Mouse (Mus musculus) G1E (cell line): Measurements from ENCODE around the gene Map3k20. TPM values are rescaled to one million over a fixed set of nuclear protein-coding genes. Genes with fewer than 3 reads are reported as not detected.

Experiments used
- ATAC-seq: 2 replicates; pipeline ENCODE4 v1.8.0; 2016; ENCODE audit warnings: mild to moderate bottlenecking; ENCODE audit not compliant: insufficient number of reproducible peaks, poor library complexity, low FRiP score, severe bottlenecking; ENCODE audit errors: extremely low read depth
- DNase-seq: peaks from one replicate; pipeline ENCODE4 v3.0.0; 2012; ENCODE audit warnings: low spot score
- H3K27me3 ChIP-seq: 2 replicates; pipeline ENCODE4 v1.6.1; 2012; ENCODE audit warnings: mild to moderate bottlenecking, low read length, inconsistent platforms; ENCODE audit not compliant: insufficient read depth
- H3K36me3 ChIP-seq: replicated peaks from 2 replicates; pipeline ENCODE3; 2012; ENCODE audit warnings: mild to moderate bottlenecking, inconsistent platforms
- H3K4me1 ChIP-seq: 2 replicates; pipeline ENCODE4 v1.6.1; 2012; ENCODE audit warnings: low read depth, low read length, inconsistent platforms, mixed read lengths; ENCODE audit not compliant: insufficient read depth
- H3K4me3 ChIP-seq: 2 replicates; pipeline ENCODE4 v1.5.1; 2012; ENCODE audit warnings: low read depth, mild to moderate bottlenecking, inconsistent platforms, low read length, moderate library complexity, mixed read lengths
- H3K9me3 ChIP-seq: replicated peaks from 2 replicates; pipeline ENCODE4 v1.6.1; 2012; ENCODE audit warnings: inconsistent platforms
- CTCF ChIP-seq: IDR thresholded peaks from 2 replicates; pipeline ENCODE4 v1.5.1; 2012; ENCODE audit warnings: low read depth, low read length, inconsistent platforms, mixed read lengths
- GATA1 ChIP-seq: IDR thresholded peaks from 2 replicates; pipeline ENCODE4 v1.6.1; 2012; ENCODE audit warnings: borderline replicate concordance, low read length, inconsistent platforms, mixed read lengths
- GATA2 ChIP-seq: IDR thresholded peaks from 2 replicates; pipeline ENCODE4 v1.6.1; 2012; ENCODE audit warnings: low read depth, low read length, inconsistent platforms, borderline replicate concordance
- POLR2AphosphoS5 ChIP-seq: IDR thresholded peaks from 2 replicates; pipeline ENCODE4 v1.6.1; 2012; ENCODE audit warnings: low read depth, low read length, inconsistent platforms; ENCODE audit not compliant: insufficient replicate concordance
- TAL1 ChIP-seq: conservative IDR thresholded peaks from 2 replicates; pipeline ENCODE4 v1.6.1; 2012; ENCODE audit warnings: low read depth, low read length, inconsistent platforms, mixed read lengths
- polyA plus RNA-seq: library from polyadenylated mRNA; stranded (reverse); fragments of >175 nt; gene quantifications from 2 replicates; pipeline ENCODE4 v1.2.3, GENCODE M21; 2012
- total RNA-seq, 2 experiments: library from RNA; stranded (forward) in 1 of 2; stranded (reverse) in 1 of 2; fragments of 200-1000 nt in 1 of 2; fragments of >200 nt in 1 of 2; fragmentation: Nextera tagmentation in 1 of 2; gene quantifications; 2 replicates each; pipeline ENCODE4 v1.2.3; 2014 to 2017

The Map3k20 gene
- total and polyA plus RNA-seq, 3 experiments: 2.3 to 60.5 (median 23.2) TPM

DNA sequence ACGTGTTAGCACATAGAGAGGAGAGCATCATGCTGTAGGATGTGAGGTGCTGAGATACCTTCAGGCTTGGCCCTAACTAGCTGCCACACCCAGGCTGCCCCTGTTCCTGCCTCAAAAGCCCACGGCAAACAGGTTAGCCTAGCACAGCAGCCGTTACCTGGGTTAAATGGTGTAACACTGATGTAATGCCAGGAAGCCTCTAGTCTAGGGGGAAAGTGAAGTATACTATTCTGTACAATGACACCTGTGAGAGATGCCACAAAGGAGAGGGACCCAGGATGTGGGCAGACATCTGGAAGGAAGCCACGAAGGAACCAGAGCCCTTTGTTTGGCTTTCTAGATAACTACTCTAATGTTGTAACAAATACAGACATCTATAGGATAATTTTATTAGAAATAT is 126.8 kb downstream of the Map3k20 start:
- Histone ChIP-seq H3K9me3 (no peaks in the 10 kb centered on the region), H3K36me3 (peaks cover 79% of the 10 kb centered on the region), H3K27me3 (no peaks in the 10 kb centered on the region), H3K4me1 (no peaks in the 10 kb centered on the region), H3K4me3 (no peak overlapping the region)
- TF ChIP-seq TAL1 (no peak), GATA2 (no peak), GATA1 (no peak), CTCF (no peak), POLR2AphosphoS5 (no peak)
- no peak for DNase-seq
- no peak for ATAC-seq

DNA sequence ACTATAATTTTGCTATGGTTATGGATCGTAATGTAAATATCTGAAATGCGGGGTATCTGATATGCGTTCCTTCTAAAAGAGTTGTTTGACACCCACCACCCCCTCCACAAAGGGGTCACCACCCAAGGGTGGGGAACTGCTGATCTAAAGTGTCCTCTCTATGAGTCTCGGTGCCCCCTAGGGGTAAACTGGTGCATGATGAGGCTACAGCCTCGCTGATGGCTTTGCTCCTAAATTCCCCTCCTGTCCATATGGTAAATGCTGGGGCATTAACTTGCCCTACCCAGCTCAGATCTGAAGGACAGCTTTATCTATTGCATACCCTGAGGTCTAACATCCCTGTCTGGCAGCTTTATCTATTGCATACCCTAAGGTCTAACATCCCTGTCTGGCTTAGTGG is 130.0 kb downstream of the Map3k20 start:
- Histone ChIP-seq H3K4me1 (no peaks in the 10 kb centered on the region), H3K4me3 (no peak overlapping the region), H3K36me3 (peaks cover 80% of the 10 kb centered on the region), H3K27me3 (no peaks in the 10 kb centered on the region), H3K9me3 (no peaks in the 10 kb centered on the region)
- no peak for TF ChIP-seq GATA2
- TF ChIP-seq GATA1: no peak
- TF ChIP-seq TAL1: no peak
- TF ChIP-seq POLR2AphosphoS5: no peak
- TF ChIP-seq CTCF: no peak
- ATAC-seq: no peak
- DNase-seq: no peak

DNA sequence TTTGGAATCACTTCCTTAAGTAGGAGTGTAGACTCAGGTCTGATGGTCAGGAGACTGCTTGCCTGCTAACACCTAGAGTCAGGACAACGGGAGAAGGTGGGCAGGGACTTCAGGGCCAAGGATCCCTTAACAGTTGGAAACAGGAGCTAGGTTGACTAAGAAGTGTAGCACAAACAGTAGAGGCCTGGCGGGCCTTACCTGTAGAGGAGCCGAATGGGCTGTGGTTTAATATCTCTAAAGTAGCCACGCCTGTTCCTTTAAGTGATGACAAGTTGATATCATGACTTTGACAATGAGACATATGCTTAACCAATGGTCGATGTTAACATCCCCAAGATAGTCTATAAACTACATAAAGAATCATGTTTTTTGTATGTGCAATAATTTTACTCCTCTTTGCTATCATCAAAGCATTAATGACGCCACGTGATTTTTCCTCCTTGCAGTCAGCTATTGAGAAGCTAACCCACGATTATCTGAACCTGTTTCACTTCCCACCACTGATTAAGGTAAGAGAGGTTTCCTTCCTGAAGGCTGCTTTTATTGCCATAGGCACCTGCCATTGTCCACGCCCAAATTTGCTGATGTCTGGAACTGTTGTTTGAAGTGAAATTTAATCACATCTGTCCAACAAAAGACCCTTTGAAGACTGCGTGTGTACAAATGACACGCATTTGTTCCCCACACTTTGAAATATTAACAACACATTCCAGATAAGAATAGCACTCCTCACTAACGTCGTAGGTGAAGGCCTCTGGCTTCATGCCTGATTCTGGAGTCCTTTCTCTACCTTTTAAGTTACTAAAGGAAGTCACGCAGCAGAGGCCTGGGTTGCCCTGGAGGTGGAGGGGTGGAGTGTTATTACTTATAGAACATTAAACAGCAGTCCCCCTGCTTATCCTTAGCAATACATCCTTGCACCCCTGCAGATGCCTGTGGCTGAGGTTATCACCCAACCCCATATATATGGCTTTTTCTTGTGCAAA is 131.0 kb downstream of the Map3k20 start:
- ATAC-seq (no peak), DNase-seq (no peak)
- H3K36me3 ChIP-seq: peaks cover 79% of the 10 kb centered on the region

DNA sequence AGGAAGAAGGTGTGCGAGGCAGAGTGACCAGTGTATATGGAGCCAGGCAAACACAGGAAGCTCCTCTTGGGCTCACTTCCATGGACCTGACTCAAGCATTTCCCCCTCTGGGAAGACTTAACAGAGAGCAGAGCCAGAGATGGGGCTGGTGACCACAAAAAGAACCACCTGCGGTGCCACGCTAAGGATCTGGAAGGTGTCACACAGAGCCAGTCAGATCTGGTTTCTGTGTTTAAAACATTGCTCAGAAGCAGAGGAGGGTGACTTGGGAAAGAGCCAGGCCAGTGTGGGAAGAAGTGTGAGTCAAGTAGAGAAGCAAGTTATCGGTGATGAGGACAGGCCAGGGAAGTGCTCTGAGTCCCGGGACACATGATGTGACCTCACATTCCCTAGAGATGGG is 135.1 kb downstream of the Map3k20 start:
- ATAC-seq: no peak
- H3K9me3 ChIP-seq: no peaks in the 10 kb centered on the region
- TF ChIP-seq CTCF: no peak
- no peak for TF ChIP-seq POLR2AphosphoS5
- no peak for TF ChIP-seq GATA1
- TF ChIP-seq TAL1: no peak
- no peak for TF ChIP-seq GATA2
- no peak for DNase-seq
- H3K27me3 ChIP-seq: no peaks in the 10 kb centered on the region
- peaks cover 65% of the 10 kb centered on the region for H3K36me3 ChIP-seq
- H3K4me1 ChIP-seq: peaks cover 3% of the 10 kb centered on the region; the same call in 1 of the 2 replicates
- no peak overlapping the region for H3K4me3 ChIP-seq

More for the DNA sequence above, 131.0 kb downstream of the Map3k20 start:
- Histone ChIP-seq H3K4me1 (no peaks in the 10 kb centered on the region), H3K4me3 (no peak overlapping the region), H3K27me3 (no peaks in the 10 kb centered on the region), H3K9me3 (no peaks in the 10 kb centered on the region)
- TF ChIP-seq POLR2AphosphoS5 (no peak), GATA1 (no peak), CTCF (no peak), TAL1 (no peak), GATA2 (no peak)

DNA sequence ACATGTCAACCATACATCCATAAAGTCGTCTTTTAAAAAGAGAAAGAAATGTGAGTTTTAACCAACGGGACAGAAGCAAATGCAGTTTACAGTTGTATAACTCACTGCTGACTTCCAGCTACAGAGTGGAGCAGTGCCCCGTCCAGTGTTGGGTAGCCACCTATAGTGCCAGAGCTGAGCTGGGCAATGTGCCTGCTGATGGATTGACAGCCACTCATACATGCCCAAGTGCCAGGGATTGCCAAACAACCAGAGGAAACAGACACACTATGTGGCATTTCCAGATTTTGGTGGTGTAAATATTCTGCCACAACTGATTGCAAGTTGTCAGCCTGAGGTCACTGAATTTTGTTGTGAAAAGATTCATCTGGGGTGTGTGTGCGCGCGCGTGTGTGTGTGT is 139.2 kb downstream of the Map3k20 start:
- no peaks in the 10 kb centered on the region for H3K9me3 ChIP-seq
- H3K36me3 ChIP-seq: peaks cover 42% of the 10 kb centered on the region
- H3K27me3 ChIP-seq: no peaks in the 10 kb centered on the region
- H3K4me3 ChIP-seq: no peak overlapping the region
- ATAC-seq (no peak), DNase-seq (no peak)
- TF ChIP-seq POLR2AphosphoS5: no peak
- TF ChIP-seq TAL1: no peak
- no peak for TF ChIP-seq CTCF
- TF ChIP-seq GATA1: no peak
- TF ChIP-seq GATA2: no peak
- H3K4me1 ChIP-seq: peaks cover 3% of the 10 kb centered on the region; the same call in 1 of the 2 replicates

DNA sequence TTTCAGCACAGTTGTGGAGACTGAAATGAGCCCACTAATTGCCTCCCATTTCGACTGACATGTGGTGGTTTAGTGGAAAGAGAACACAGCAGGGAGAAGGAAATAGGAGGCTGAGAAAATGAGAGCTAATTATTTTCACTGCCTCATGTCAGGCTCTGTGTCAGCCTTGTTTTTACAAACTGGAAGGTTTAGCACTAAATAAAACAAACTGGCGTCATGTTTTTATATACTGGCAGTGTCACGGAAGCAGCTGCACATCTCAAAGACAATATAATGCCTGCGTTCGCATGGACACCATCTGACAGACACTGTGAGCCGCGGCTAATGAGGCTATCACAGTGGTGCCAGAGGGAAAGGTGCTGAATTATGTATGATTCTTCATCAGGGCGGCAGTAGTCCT is 141.3 kb downstream of the Map3k20 start:
- Histone ChIP-seq H3K4me3 (no peak overlapping the region), H3K27me3 (no peaks in the 10 kb centered on the region), H3K9me3 (no peaks in the 10 kb centered on the region), H3K36me3 (peaks cover 31% of the 10 kb centered on the region), H3K4me1 (peaks cover 3% of the 10 kb centered on the region; the same call in 1 of the 2 replicates)
- DNase-seq (no peak), ATAC-seq (no peak)
- TF ChIP-seq CTCF (no peak), TAL1 (no peak), GATA2 (no peak), GATA1 (no peak), POLR2AphosphoS5 (no peak)
